Mouse (Mus musculus) gastrocnemius, postnatal 36 days (tissue): ENCODE measurements around the gene Fndc7. TPM values are rescaled to one million over a fixed set of nuclear protein-coding genes. Genes with fewer than 3 reads are reported as not detected.
A peak's percentile ranks its signal among the peaks of the same experiment; 100 is the strongest.
"Not testable (repeated sequence)": the region's sequence is repeated elsewhere in the genome, so short reads cannot be mapped to it uniquely, and the experiment has no call there.

ENCODE experiments used
- DNase-seq, 2 experiments: peaks; one replicate each; pipeline ENCODE4 v3.0.0; 2022
- intact Hi-C: fragments of 180-260 bp; cut with DNase I; formaldehyde crosslinking; loops from one replicate; pipeline ENCODE4 v1.15.1; 2025
- total RNA-seq, 2 experiments: library from RNA; stranded (reverse); gene quantifications; 2 replicates each; pipeline ENCODE4 v1.2.3; 2021

Gene Fndc7
- total RNA-seq, 2 experiments from 2014 or later: 0.05 TPM; not detected in 1

GRCm38 (mm10) chr3:108857714-108858113, 32.1 kb downstream of the Fndc7 start:
- no peak for DNase-seq
- intact Hi-C loops: loop anchor here (10.0 kb wide), 1 partner anchor 207 kb away; no protein-coding TSS in a partner anchor

GRCm38 (mm10) chr3:108857124-108857470, 32.7 kb downstream of the Fndc7 start:
- intact Hi-C loops: loop anchor here (10.0 kb wide), 1 partner anchor 208 kb away; no protein-coding TSS in a partner anchor
- no peak for DNase-seq

- no peak for DNase-seq
- intact Hi-C loops: loop anchor here (10.0 kb wide), 1 partner anchor 208 kb away; no protein-coding TSS in a partner anchor
Measured at GRCm38 (mm10) chr3:108856386-108857123, 33.3 kb downstream of the Fndc7 start.

GRCm38 (mm10) chr3:108855864-108856263, 33.9 kb downstream of the Fndc7 start:
- DNase-seq: peak in 1 of 2 experiments; percentile 38
- intact Hi-C loops: loop anchor here (10.0 kb wide), 1 partner anchor 209 kb away; no protein-coding TSS in a partner anchor

GRCm38 (mm10) chr3:108855371-108855770, 34.4 kb downstream of the Fndc7 start:
- intact Hi-C loops: loop anchor here (10.0 kb wide), 1 partner anchor 209 kb away; no protein-coding TSS in a partner anchor

GRCm38 (mm10) chr3:108853266-108853665, 36.5 kb downstream of the Fndc7 start:
- intact Hi-C loops: loop anchor here (10.0 kb wide), 1 partner anchor 212 kb away; no protein-coding TSS in a partner anchor
- DNase-seq: no peak

More at GRCm38 (mm10) chr3:108855371-108855770, 34.4 kb downstream of the Fndc7 start:
- DNase-seq: peak; percentile 28 to 42

GRCm38 (mm10) chr3:108851996-108852697, 37.7 kb downstream of the Fndc7 start:
- intact Hi-C loops: loop anchor here (10.0 kb wide), 1 partner anchor 213 kb away; no protein-coding TSS in a partner anchor
- peak in 1 of 2 experiments; percentile 42 for DNase-seq

- intact Hi-C loops: loop anchor here (10.0 kb wide), 1 partner anchor 213 kb away; no protein-coding TSS in a partner anchor
- no peak for DNase-seq
Measured at GRCm38 (mm10) chr3:108851554-108851953, 38.3 kb downstream of the Fndc7 start.

- intact Hi-C loops: loop anchor here (10.0 kb wide), 1 partner anchor 214 kb away; no protein-coding TSS in a partner anchor
- DNase-seq: no peak
Measured at GRCm38 (mm10) chr3:108851075-108851474, 38.7 kb downstream of the Fndc7 start.

- no peak for DNase-seq
- intact Hi-C loops: loop anchor here (10.0 kb wide), 1 partner anchor 214 kb away; no protein-coding TSS in a partner anchor
Measured at GRCm38 (mm10) chr3:108850506-108850905, 39.3 kb downstream of the Fndc7 start.

- no peak for DNase-seq
- intact Hi-C loops: no loop called here
Measured at GRCm38 (mm10) chr3:108846616-108847015, 43.2 kb downstream of the Fndc7 start.

- intact Hi-C loops: loop anchor here (5.0 kb wide), 1 partner anchor 68 kb away; the partner anchor contains the start of gene Prpf38b
- no peak for DNase-seq
Measured at GRCm38 (mm10) chr3:108844521-108844920, 45.3 kb downstream of the Fndc7 start.

GRCm38 (mm10) chr3:108844026-108844425, 45.8 kb downstream of the Fndc7 start:
- intact Hi-C loops: loop anchor here (5.0 kb wide), 1 partner anchor 68 kb away; the partner anchor contains the start of gene Prpf38b
- DNase-seq: no peak

- DNase-seq: no peak
- intact Hi-C loops: loop anchor here (5.0 kb wide), 1 partner anchor 72 kb away; the partner anchor contains the start of gene Prpf38b
Measured at GRCm38 (mm10) chr3:108840716-108841054, 49.1 kb downstream of the Fndc7 start.

GRCm38 (mm10) chr3:108840000-108840715, 49.6 kb downstream of the Fndc7 start, which contains the start of gene Stxbp3:
Gene Stxbp3, minus strand, starts transcription at chr3:108840526.
- DNase-seq: peak; percentile 98 to 99
- intact Hi-C loops: loop anchor here (5.0 kb wide), 1 partner anchor 72 kb away; the partner anchor contains the start of gene Prpf38b

GRCm38 (mm10) chr3:108839647-108839999, 50.2 kb downstream of the Fndc7 start:
- DNase-seq: no peak
- intact Hi-C loops: no loop called here

- DNase-seq: no peak
- intact Hi-C loops: no loop called here
Measured at GRCm38 (mm10) chr3:108838980-108839379, 50.8 kb downstream of the Fndc7 start.

GRCm38 (mm10) chr3:108836931-108837330, 52.9 kb downstream of the Fndc7 start:
- intact Hi-C loops: no loop called here

GRCm38 (mm10) chr3:108833717-108834116, 56.1 kb downstream of the Fndc7 start:
- DNase-seq, intact Hi-C loops: not testable (repeated sequence)

More at GRCm38 (mm10) chr3:108836931-108837330, 52.9 kb downstream of the Fndc7 start:
- no peak for DNase-seq

GRCm38 (mm10) chr3:108831750-108832149, 58.1 kb downstream of the Fndc7 start:
- intact Hi-C loops: no loop called here
- DNase-seq: no peak
